Mouse (Mus musculus) duodenum, adult 2 months (tissue): ENCODE results near the gene Gm37240. TPM values are rescaled to one million over a fixed set of nuclear protein-coding genes. Genes with fewer than 3 reads are reported as not detected.

ENCODE experiments used
- polyA plus RNA-seq: library from polyadenylated mRNA; depleted of rRNA; stranded (reverse); fragments of >200 nt; gene quantifications from 2 replicates; pipeline ENCODE4 v1.2.3, GENCODE M21; 2012; ENCODE audit warnings: low replicate concordance; rRNA removed

Gene Gm37240
- polyA plus RNA-seq = 41.7 and 57.3 TPM in 2 replicates

DNA sequence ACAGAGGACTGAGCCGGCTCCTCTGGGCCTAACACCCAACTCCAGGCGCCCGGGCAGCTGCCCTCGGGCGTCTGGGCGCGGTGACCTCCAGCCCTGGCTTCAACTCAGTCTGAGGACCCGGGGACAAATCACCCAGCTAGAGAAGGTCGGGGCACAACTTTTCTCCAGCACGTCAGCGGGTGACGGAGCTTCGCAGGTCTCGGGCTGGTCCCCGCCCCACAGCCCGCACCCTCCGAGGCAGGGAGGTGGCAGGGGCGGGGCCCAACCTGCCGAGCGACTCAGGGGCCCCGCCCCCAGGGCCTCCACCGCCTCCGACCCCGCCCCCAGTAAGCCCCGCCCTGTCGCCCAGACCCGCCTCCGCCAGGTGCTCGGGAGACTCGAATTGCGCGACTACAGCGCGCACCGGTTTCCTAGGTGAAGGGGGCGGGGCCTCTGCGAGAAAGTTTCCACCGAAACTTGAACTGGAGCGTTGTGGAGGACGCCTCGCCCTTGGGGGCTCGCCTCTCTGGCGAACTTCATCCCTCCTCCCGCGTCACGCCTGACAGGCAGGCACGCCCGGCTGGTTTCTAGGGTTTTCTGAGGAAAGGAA is at the start of gene Gm37240, which contains the start of gene Glt28d2:
Gene Gm37240 (minus strand): TSS at position 280 of the 589 bp plus-strand sequence.
Gene Glt28d2 (minus strand): TSS at position 278 of the 589 bp plus-strand sequence.

DNA sequence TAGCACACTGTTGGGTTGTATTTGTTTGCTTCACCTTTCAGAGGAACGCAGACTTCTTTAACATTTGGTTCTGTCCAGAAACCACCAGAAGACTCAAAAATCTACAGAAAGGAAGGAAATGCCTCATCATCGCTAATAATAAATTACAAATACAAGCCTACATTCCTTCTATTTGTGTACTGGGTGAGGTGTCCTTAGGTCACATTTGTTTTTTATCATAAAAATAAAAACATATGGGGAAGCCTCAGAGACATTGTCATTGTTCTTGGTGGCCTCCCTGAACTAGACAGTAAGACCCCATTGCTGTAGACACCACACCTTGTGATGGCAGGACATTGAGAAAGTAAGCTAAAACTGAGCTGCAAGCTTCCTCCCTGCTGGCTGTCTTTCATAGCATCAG is 70.1 kb downstream of the Gm37240 start, which contains the start of gene Fam160a1:
Gene Fam160a1 (minus strand): TSS at position 101 of the 400 bp plus-strand sequence.

DNA sequence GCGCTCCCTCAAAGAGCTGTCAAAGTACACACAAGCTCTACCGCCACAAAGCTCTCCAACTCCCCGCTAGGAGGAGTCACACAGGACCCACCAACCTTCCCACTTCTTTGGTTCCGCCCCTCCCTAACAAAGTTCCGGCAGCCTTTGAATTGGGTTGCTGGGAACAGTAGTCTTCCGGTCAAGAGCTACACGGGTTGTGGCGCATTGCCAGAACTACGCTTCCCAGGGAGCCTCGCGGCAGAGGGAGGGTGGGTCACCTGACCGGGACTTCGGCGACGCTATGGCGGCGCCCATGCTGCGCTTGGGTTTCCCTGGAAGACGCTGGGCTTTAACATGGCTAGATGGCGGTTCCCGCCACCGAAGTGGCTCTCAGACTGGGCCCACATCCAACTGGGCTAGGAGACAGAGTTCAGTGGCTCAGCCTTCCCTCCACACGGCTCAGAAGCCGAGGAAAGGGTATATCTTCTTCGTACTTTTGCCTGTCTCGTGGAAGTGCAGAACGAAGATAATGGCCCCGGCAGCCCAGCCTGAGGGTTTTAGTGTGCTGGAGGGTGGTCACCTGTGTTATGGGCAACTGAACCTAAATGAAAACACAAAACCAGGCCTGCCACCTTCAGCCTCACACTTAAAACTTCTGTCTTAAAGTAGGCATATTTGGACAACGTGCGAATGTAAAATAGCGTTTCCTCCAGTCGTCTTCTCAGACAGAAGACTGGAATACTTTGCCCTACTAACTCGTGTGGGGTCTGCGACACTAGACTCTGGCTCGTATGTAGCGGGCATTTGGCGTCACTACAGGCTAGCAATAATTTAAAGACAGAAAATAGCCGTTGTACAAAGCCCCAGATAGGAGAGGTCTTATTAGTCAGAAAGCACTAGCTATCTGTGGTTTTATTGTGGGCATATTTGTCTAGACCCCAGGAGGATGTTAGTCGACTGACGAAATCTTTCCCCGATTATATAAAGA is 313.2 kb downstream of the Gm37240 start, which contains the start of gene Gatb:
Gene Gatb (plus strand): TSS at position 256 of the 967 bp plus-strand sequence.

DNA sequence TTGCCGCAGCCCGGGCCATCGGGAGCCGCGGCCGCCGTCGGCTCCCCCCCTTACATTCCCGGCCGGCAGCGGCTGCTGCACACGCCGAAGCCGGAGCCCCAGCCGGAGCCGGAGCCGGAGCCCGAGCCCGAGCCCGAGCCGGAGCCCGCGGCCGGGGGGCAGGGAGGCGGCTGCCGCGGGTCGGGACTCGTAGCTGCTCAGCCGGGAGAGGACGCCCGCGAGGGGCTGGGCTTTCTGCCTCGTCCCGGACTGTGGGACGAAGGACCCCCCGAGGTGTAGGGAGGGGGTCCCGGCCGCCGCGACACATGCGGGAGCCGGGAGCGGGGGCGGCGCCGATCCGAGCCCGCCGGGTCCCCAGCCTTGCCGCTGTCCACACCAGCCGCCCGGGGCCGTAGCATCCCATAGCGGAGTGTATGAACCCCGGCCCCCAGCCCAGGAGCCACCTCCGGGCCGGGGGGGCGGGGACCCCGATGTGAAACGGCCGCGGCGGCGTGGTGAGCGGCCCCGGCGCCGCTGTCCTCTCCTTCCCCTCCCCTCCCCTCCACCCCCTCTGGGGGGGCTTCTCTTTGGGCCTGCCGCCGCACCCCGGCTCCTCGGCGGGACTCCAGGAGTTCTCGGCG is 1072.4 kb downstream of the Gm37240 start, which contains the start of gene Fbxw7:
Gene Fbxw7 (plus strand): TSS at position 507 of the 620 bp plus-strand sequence.

DNA sequence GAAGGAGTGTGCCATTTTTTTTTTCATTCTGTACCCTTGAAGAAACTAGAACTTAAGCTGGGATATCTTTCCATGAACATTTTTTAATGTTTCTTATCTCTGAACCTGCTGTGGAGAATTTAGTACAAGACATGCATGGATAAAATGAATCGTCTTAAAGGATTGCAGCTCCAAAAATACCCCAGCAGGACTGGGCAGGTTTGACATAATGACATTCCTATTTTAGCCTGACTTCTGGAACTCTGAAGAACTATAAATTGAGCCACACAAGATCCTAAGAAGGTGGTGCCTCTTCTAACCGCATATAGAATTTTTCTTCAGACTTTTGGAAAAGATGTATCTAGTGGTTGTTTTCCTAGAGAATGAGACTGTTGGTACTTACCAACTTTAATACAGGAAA is 1294.0 kb downstream of the Gm37240 start, which contains the start of gene Tigd4:
Gene Tigd4 (plus strand): TSS at position 301 of the 400 bp plus-strand sequence.

DNA sequence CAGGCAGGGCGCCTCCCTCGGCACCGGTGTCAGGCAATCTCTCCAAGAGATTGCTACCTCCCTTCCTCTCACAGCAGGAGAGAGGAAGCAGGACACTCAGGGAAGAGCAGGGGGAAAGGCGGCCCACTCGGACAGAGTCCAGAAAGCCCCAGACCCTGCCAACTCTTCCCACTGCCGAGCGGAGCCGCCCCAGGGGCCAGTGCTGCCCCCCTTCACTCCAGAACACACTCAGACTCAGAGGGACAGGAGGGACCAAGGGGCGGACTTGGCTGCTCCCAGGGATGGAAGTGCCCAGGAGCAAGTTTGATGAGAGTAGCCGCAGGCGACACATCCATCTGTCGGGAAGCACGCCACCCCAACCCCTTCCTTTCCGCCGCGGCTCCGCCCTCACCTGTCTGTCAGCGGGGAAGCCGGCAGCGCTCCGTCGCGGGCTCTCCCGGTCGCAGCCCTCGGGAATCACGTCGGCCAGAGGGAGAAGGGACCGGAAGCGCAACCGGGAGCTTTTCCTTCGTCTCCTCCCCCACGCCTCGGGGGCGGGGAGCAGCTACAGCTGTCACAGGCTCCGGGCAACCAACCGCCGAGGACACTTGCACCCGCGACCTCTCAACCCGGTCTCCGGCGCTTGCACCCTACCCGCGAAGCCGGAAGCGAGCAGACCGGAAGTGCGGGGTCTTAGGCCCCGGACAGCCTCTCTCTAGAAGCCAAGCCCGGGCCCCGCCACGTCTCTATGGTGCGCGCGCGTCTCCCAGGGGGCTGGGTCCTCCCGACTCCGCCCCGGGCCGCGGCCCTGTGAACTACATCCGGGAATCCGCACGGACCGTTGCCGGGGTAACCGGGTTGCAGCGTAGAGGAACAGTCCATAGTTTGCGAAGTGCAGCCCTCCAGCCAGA is 1305.0 kb downstream of the Gm37240 start, which contains the start of gene Arfip1:
Gene Arfip1 (minus strand): TSS at position 603 of the 890 bp plus-strand sequence.

DNA sequence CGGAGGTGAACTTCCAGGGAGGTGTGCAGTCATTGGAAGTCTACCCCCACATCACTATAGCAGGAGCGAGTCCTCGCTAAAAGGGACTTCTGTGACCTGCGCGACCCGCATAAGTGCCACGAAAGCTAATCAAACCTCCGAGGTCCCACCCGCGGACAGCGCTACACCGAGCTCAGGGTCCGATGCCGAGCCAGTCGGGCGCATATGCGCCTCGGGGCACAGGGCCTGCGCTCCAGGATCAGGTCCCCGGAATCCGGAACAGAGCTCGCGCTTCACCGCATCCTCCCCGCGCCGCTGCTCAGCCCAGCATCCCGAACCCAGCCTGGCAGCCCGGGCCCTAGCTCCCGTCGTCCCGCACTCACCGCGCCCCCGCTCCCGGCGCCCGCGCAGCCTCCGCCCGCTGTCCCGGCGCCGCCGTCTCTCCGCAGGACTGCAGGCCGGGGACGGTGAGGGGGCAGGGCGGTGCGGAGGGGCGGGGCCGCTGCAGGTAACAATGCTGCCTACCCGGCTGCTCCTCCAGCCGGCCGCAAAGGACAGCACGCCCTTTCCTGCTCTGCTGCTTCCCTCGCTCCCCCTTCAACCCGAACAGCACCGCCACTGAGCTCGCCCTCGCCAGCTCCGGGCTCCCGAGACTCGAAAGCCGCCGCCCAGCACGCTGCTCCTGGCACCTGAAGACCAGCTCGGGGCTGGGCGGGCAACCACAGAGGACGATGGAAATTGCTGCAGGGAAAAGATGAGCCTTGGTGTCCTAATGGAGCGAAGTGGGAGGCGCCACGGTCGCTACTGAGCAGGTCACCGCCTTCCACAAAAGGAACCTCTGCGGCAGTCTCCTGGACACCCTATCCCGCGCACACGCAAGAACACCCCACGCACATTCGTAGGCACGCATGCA is 1407.1 kb downstream of the Gm37240 start, which contains the start of gene Fhdc1:
Gene Fhdc1 (minus strand): TSS at position 424 of the 892 bp plus-strand sequence.

Other genes starting within 250 kb of the Gm37240 start
- gene Fam160a1, start 70.2 kb downstream of the Gm37240 start, polyA plus RNA-seq = 8.8 and 9.0 TPM in 2 replicates
- 1.4 and 1.7 TPM in 2 replicates for gene Glt28d2, start within 50 bp of the Gm37240 start, polyA plus RNA-seq
- gene Sh3d19, start 83.6 kb upstream of the Gm37240 start, polyA plus RNA-seq = 106 and 107 TPM in 2 replicates
- gene Prss48, start 115.0 kb upstream of the Gm37240 start, polyA plus RNA-seq = not detected in 2 replicates